Mouse (Mus musculus): Measurements from ENCODE around the gene Pglyrp2.
A peak's percentile ranks its signal among the peaks of the same experiment; 100 is the strongest.

DNA sequence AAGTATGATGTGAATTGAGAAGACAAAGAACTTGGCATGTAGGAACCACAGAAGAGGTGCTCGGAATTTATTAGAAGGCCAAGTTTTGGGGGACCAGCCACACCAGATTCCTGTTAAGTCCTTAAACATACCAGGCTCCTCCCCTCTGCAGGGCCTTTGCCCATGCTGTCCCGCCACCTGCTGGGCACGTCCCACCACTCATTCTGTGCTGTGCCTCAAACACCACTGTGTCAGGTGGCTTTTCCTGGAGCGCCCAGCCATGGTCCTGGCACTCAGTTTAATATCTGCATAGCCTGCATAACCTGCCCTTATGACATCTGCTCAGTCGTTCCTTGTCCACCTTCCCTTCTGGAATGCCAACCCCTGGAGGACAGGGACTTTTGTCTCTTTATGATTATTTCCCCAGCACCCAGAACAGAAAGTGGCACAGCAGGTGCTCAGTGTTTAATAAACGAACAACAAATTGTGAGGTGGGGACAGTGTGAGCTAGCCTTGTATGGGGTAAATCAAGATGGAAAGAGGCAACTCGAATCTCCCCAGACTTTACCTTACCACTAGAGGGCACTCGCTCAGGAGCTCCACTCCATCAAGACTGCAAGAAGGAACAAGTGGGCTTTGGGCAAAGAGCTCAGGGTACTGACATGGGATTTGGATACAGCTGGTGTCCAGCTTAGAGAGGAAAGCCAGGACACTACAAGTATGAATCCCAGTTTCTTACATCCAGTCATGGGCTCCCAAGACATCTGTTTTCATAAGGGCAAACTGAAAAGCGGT, 37.1 kb downstream of the Pglyrp2 start:
- TF ChIP-seq CTCF (IDR thresholded peaks at IDR 0.05; ENCODE audit: control insufficient read depth, insufficient read depth, insufficient read length) (peak; percentile 53), USF1 (IDR thresholded peaks at IDR 0.05; ENCODE audit: low read depth) (no peak), MAX (IDR thresholded peaks at IDR 0.05) (no peak), MYOD1 (IDR thresholded peaks at IDR 0.05; ENCODE audit: control insufficient read depth, insufficient read length, low read depth) (no peak), CEBPB (IDR thresholded peaks at IDR 0.05; ENCODE audit: low read depth) (no peak), MYOG (IDR thresholded peaks at IDR 0.05; ENCODE audit: control insufficient read depth, extremely low read depth, insufficient read length) (no peak), FOSL1 (IDR thresholded peaks at IDR 0.05; ENCODE audit: insufficient read depth, low read length, poor library complexity, severe bottlenecking) (no peak)
